Mouse (Mus musculus): ENCODE results near the gene Frem1.

- TF ChIP-seq EP300 (IDR thresholded peaks at IDR 0.05; ENCODE audit: low read depth) (no peak), CTCF (IDR thresholded peaks at IDR 0.05; ENCODE audit: low read depth) (no peak)
Observed at GRCm38 (mm10) chr4:82880243-82880642, 171.9 kb downstream of the Frem1 start.

All from liver, postnatal 0 days (tissue).